Mouse (Mus musculus): ENCODE results near the gene Mast4. TPM values are rescaled to one million over a fixed set of nuclear protein-coding genes. Genes with fewer than 3 reads are reported as not detected.

The Mast4 gene
- polyA plus RNA-seq, 1 experiment from 2014 or later = 19.5 TPM

GRCm38 (mm10) chr13:103121796-103122792 lies 212.2 kb downstream of the Mast4 start:
- WGBS = 31% methylated on average over 22 of the region's 22 CpGs
- H3K36me3 ChIP-seq (ENCODE audit: control insufficient read depth, insufficient read depth, low read length) = no peaks in the 10 kb centered on the region
- no peaks in the 10 kb centered on the region for H3K9me3 ChIP-seq (ENCODE audit: control insufficient read depth, low read length)
- H3K4me2 ChIP-seq (ENCODE audit: low read depth) = no peak overlapping the region
- no peak overlapping the region for H3K4me3 ChIP-seq (ENCODE audit: low read depth, low read length)
- no peaks in the 10 kb centered on the region for H3K27me3 ChIP-seq (ENCODE audit: control insufficient read depth, insufficient read depth, low read length)
- ATAC-seq (ENCODE audit: insufficient read depth, low FRiP score, low TSS enrichment) = peak; percentile 70; the same call in 1 of the 2 replicates
- H3K9ac ChIP-seq (ENCODE audit: low read length) = no peak overlapping the region
- H3K4me1 ChIP-seq (ENCODE audit: control insufficient read depth, insufficient read depth, low read length) = peaks cover 3% of the 10 kb centered on the region; the same call in 1 of the 2 replicates
- H3K27ac ChIP-seq (ENCODE audit: low read depth, low read length) = no peak overlapping the region
- peak; percentile 42 for DNase-seq (ENCODE audit: low spot score)

- WGBS = 7% methylated on average over 7 of the region's 7 CpGs
- H3K9ac ChIP-seq (ENCODE audit: low read length) = peak overlapping the region; percentile 40
- no peaks in the 10 kb centered on the region for H3K36me3 ChIP-seq (ENCODE audit: control insufficient read depth, insufficient read depth, low read length)
- no peak overlapping the region for H3K4me3 ChIP-seq (ENCODE audit: low read depth, low read length)
- DNase-seq (ENCODE audit: low spot score) = peak; percentile 62
- H3K4me2 ChIP-seq (ENCODE audit: low read depth) = peak overlapping the region; percentile 26
- no peak overlapping the region for H3K27ac ChIP-seq (ENCODE audit: low read depth, low read length)
- H3K4me1 ChIP-seq (ENCODE audit: control insufficient read depth, insufficient read depth, low read length) = peaks cover 3% of the 10 kb centered on the region; the same call in 1 of the 2 replicates
- no peaks in the 10 kb centered on the region for H3K9me3 ChIP-seq (ENCODE audit: control insufficient read depth, low read length)
- H3K27me3 ChIP-seq (ENCODE audit: control insufficient read depth, insufficient read depth, low read length) = no peaks in the 10 kb centered on the region
- ATAC-seq (ENCODE audit: insufficient read depth, low FRiP score, low TSS enrichment) = peak; percentile 78; the same call in 1 of the 2 replicates
Observed at GRCm38 (mm10) chr13:103120669-103121131, 213.6 kb downstream of the Mast4 start.

- Histone ChIP-seq H3K4me1 (ENCODE audit: control insufficient read depth, insufficient read depth, low read length) (peaks cover 3% of the 10 kb centered on the region; the same call in 1 of the 2 replicates), H3K9me3 (ENCODE audit: control insufficient read depth, low read length) (no peaks in the 10 kb centered on the region), H3K27ac (ENCODE audit: low read depth, low read length) (no peak overlapping the region), H3K4me3 (ENCODE audit: low read depth, low read length) (no peak overlapping the region), H3K9ac (ENCODE audit: low read length) (no peak overlapping the region), H3K27me3 (ENCODE audit: control insufficient read depth, insufficient read depth, low read length) (no peaks in the 10 kb centered on the region), H3K36me3 (ENCODE audit: control insufficient read depth, insufficient read depth, low read length) (no peaks in the 10 kb centered on the region), H3K4me2 (ENCODE audit: low read depth) (no peak overlapping the region)
- ATAC-seq (ENCODE audit: insufficient read depth, low FRiP score, low TSS enrichment) = no peak
- no peak for DNase-seq (ENCODE audit: low spot score)
- 91% methylated on average over 9 of the region's 9 CpGs for WGBS
Observed at GRCm38 (mm10) chr13:103119728-103120127, 214.6 kb downstream of the Mast4 start.

- H3K4me1 ChIP-seq (ENCODE audit: control insufficient read depth, insufficient read depth, low read length) = no peaks in the 10 kb centered on the region
- DNase-seq (ENCODE audit: low spot score) (no peak), ATAC-seq (ENCODE audit: insufficient read depth, low FRiP score, low TSS enrichment) (no peak)
- 87% methylated on average over 4 of the region's 4 CpGs for WGBS
- H3K27me3 ChIP-seq (ENCODE audit: control insufficient read depth, insufficient read depth, low read length) = no peaks in the 10 kb centered on the region
- H3K9me3 ChIP-seq (ENCODE audit: control insufficient read depth, low read length) = no peaks in the 10 kb centered on the region
- H3K4me2 ChIP-seq (ENCODE audit: low read depth) = no peak overlapping the region
- H3K9ac ChIP-seq (ENCODE audit: low read length) = no peak overlapping the region
- no peaks in the 10 kb centered on the region for H3K36me3 ChIP-seq (ENCODE audit: control insufficient read depth, insufficient read depth, low read length)
- no peak overlapping the region for H3K4me3 ChIP-seq (ENCODE audit: low read depth, low read length)
- H3K27ac ChIP-seq (ENCODE audit: low read depth, low read length) = no peak overlapping the region
Observed at GRCm38 (mm10) chr13:103115116-103115515, 219.2 kb downstream of the Mast4 start.

GRCm38 (mm10) chr13:103114274-103114673 lies 220.0 kb downstream of the Mast4 start:
- Histone ChIP-seq H3K27me3 (ENCODE audit: control insufficient read depth, insufficient read depth, low read length) (no peaks in the 10 kb centered on the region), H3K4me2 (ENCODE audit: low read depth) (no peak overlapping the region), H3K9me3 (ENCODE audit: control insufficient read depth, low read length) (no peaks in the 10 kb centered on the region), H3K4me3 (ENCODE audit: low read depth, low read length) (no peak overlapping the region), H3K27ac (ENCODE audit: low read depth, low read length) (no peak overlapping the region), H3K9ac (ENCODE audit: low read length) (no peak overlapping the region), H3K4me1 (ENCODE audit: control insufficient read depth, insufficient read depth, low read length) (no peaks in the 10 kb centered on the region), H3K36me3 (ENCODE audit: control insufficient read depth, insufficient read depth, low read length) (no peaks in the 10 kb centered on the region)
- DNase-seq (ENCODE audit: low spot score) = peak; percentile 20
- no peak for ATAC-seq (ENCODE audit: insufficient read depth, low FRiP score, low TSS enrichment)
- 37% methylated on average over 5 of the region's 5 CpGs for WGBS

GRCm38 (mm10) chr13:103109872-103110271 lies 224.4 kb downstream of the Mast4 start:
- 36% methylated on average over 10 of the region's 10 CpGs for WGBS
- H3K27me3 ChIP-seq (ENCODE audit: control insufficient read depth, insufficient read depth, low read length) = no peaks in the 10 kb centered on the region
- H3K4me2 ChIP-seq (ENCODE audit: low read depth) = no peak overlapping the region
- H3K36me3 ChIP-seq (ENCODE audit: control insufficient read depth, insufficient read depth, low read length) = no peaks in the 10 kb centered on the region
- H3K9ac ChIP-seq (ENCODE audit: low read length) = no peak overlapping the region
- H3K27ac ChIP-seq (ENCODE audit: low read depth, low read length) = no peak overlapping the region
- DNase-seq (ENCODE audit: low spot score) (peak; percentile 72), ATAC-seq (ENCODE audit: insufficient read depth, low FRiP score, low TSS enrichment) (no peak)
- no peak overlapping the region for H3K4me3 ChIP-seq (ENCODE audit: low read depth, low read length)
- no peaks in the 10 kb centered on the region for H3K4me1 ChIP-seq (ENCODE audit: control insufficient read depth, insufficient read depth, low read length)
- H3K9me3 ChIP-seq (ENCODE audit: control insufficient read depth, low read length) = no peaks in the 10 kb centered on the region

- no peak for ATAC-seq (ENCODE audit: insufficient read depth, low FRiP score, low TSS enrichment)
- no peak overlapping the region for H3K9ac ChIP-seq (ENCODE audit: low read length)
- H3K36me3 ChIP-seq (ENCODE audit: control insufficient read depth, insufficient read depth, low read length) = no peaks in the 10 kb centered on the region
- H3K4me1 ChIP-seq (ENCODE audit: control insufficient read depth, insufficient read depth, low read length) = no peaks in the 10 kb centered on the region
- no peak overlapping the region for H3K4me3 ChIP-seq (ENCODE audit: low read depth, low read length)
- H3K27ac ChIP-seq (ENCODE audit: low read depth, low read length) = no peak overlapping the region
- DNase-seq (ENCODE audit: low spot score) = no peak
- 84% methylated on average over 5 of the region's 5 CpGs for WGBS
- H3K27me3 ChIP-seq (ENCODE audit: control insufficient read depth, insufficient read depth, low read length) = no peaks in the 10 kb centered on the region
- no peaks in the 10 kb centered on the region for H3K9me3 ChIP-seq (ENCODE audit: control insufficient read depth, low read length)
- H3K4me2 ChIP-seq (ENCODE audit: low read depth) = no peak overlapping the region
Observed at GRCm38 (mm10) chr13:103107362-103107761, 226.9 kb downstream of the Mast4 start.

- no peaks in the 10 kb centered on the region; the same call in 1 of the 2 replicates for H3K4me1 ChIP-seq (ENCODE audit: control insufficient read depth, insufficient read depth, low read length)
- H3K27me3 ChIP-seq (ENCODE audit: control insufficient read depth, insufficient read depth, low read length) = no peaks in the 10 kb centered on the region
- H3K27ac ChIP-seq (ENCODE audit: low read depth, low read length) = no peak overlapping the region
- no peaks in the 10 kb centered on the region for H3K36me3 ChIP-seq (ENCODE audit: control insufficient read depth, insufficient read depth, low read length)
- no peak overlapping the region for H3K4me3 ChIP-seq (ENCODE audit: low read depth, low read length)
- no peak for DNase-seq (ENCODE audit: low spot score)
- H3K9me3 ChIP-seq (ENCODE audit: control insufficient read depth, low read length) = no peaks in the 10 kb centered on the region
- WGBS = 78% methylated on average over 6 of the region's 6 CpGs
- ATAC-seq (ENCODE audit: insufficient read depth, low FRiP score, low TSS enrichment) = no peak
- no peak overlapping the region for H3K4me2 ChIP-seq (ENCODE audit: low read depth)
- H3K9ac ChIP-seq (ENCODE audit: low read length) = no peak overlapping the region
Observed at GRCm38 (mm10) chr13:103102598-103102997, 231.7 kb downstream of the Mast4 start.
